In genomic region chr13:83344611-83345319, GRCm38 (mm10) we compare ENCODE assay signal across 12 mouse cellular contexts.
A peak's percentile ranks its signal among the peaks of the same experiment; 100 is the strongest.
DNase-seq lines count a peak whose midpoint lies in the region; ATAC-seq and TF ChIP-seq lines count a peak whose summit lies in the region.
"Had no signal": no experiment of that assay in that cellular context is flagged by ENCODE, and none has a peak within 500 bp of the region (broad histone marks: within the 10 kb centered on the region; RNA-seq: fewer than 3 reads in every experiment).

No protein-coding gene starts in this region.

- WGBS in kidney, postnatal 0 days: 37% methylated on average over 14 of the region's 14 CpGs
- 16% methylated on average over 14 of the region's 14 CpGs for WGBS in liver, embryonic 12.5 days (ENCODE audit: insufficient replicate concordance)

- no peak overlapping the region for H3K4me3 ChIP-seq in kidney, postnatal 0 days (replicated peaks; ENCODE audit: low read depth, low read length)
- peak overlapping the region; percentile 35 for H3K4me3 ChIP-seq in liver, embryonic 12.5 days

- DNase-seq in kidney, postnatal 0 days (ENCODE audit: low spot score): peak; percentile 14
- no peak for DNase-seq in kidney, adult 9 months
- DNase-seq in spleen, postnatal 36 days (ENCODE audit: low spot score in 2 of 2): peak; percentile 49 to 68
- no peak for DNase-seq in gastrocnemius, postnatal 4 days (ENCODE audit: low spot score in 2 of 2)
- DNase-seq in T-cell, adult 2 months (ENCODE audit: low spot score): no peak
- DNase-seq: adrenal gland, adult 8-10 months; cerebellum, postnatal 10 days; kidney, postnatal 14 days; lung, postnatal 4 days; thymus, postnatal 4 days had no signal

- ATAC-seq in kidney, postnatal 0 days (replicated peaks; ENCODE audit: low FRiP score, low read depth): no peak
- peak; percentile 95 for ATAC-seq in common myeloid progenitor, adult 5-6 weeks (replicated peaks; ENCODE audit: low read depth, poor library complexity, severe bottlenecking)
- peak; percentile 99 for ATAC-seq in liver, embryonic 12.5 days

- H3K36me3 ChIP-seq in kidney, postnatal 0 days (ENCODE audit: insufficient read depth, low read length): no peaks in the 10 kb centered on the region
- H3K36me3 ChIP-seq in liver, embryonic 12.5 days: no peaks in the 10 kb centered on the region

- 0 out of 2 replicates have a peak overlapping the region, but pooled peaks have one; percentile 8 for H3K4me2 ChIP-seq in kidney, postnatal 0 days (ENCODE audit: low read length)
- peak overlapping the region; percentile 69 for H3K4me2 ChIP-seq in liver, embryonic 12.5 days

- H3K9ac ChIP-seq in kidney, postnatal 0 days (ENCODE audit: low read depth, low read length): no peak overlapping the region
- peak overlapping the region; percentile 63 for H3K9ac ChIP-seq in liver, embryonic 12.5 days

- H3K4me1 ChIP-seq in kidney, postnatal 0 days (replicated peaks; ENCODE audit: insufficient read depth, low read length): no peaks in the 10 kb centered on the region
- H3K4me1 ChIP-seq in liver, embryonic 12.5 days: peaks cover 45% of the 10 kb centered on the region

- no peak for TF ChIP-seq CTCF in kidney, postnatal 0 days (IDR thresholded peaks at IDR 0.05; ENCODE audit: low read depth)

- no peak overlapping the region for H3K27ac ChIP-seq in kidney, postnatal 0 days
- H3K27ac ChIP-seq in liver, embryonic 12.5 days: peak overlapping the region; percentile 96

- no peaks in the 10 kb centered on the region for H3K27me3 ChIP-seq in kidney, postnatal 0 days (ENCODE audit: insufficient read depth, low read length)
- no peaks in the 10 kb centered on the region for H3K27me3 ChIP-seq in liver, embryonic 12.5 days (replicated peaks)

- no peaks in the 10 kb centered on the region for H3K9me3 ChIP-seq in kidney, postnatal 0 days (replicated peaks; ENCODE audit: low read length)
- no peaks in the 10 kb centered on the region for H3K9me3 ChIP-seq in liver, embryonic 12.5 days (replicated peaks)

Comparison
In these comparisons a context has a peak if more than half of its experiments do, and no peak if none do; other contexts are left out.
1. DNase-seq: peak in kidney, postnatal 0 days (single experiment) and spleen, postnatal 36 days (2 of 2); none in kidney, adult 9 months (single experiment), gastrocnemius, postnatal 4 days (0 of 2) and T-cell, adult 2 months (single experiment).